Mouse (Mus musculus): ENCODE data around the gene Mthfd1. TPM values are rescaled to one million over a fixed set of nuclear protein-coding genes. Genes with fewer than 3 reads are reported as not detected.

Mthfd1 gene
- polyA plus RNA-seq, 1 experiment = 31.0 TPM

DNA sequence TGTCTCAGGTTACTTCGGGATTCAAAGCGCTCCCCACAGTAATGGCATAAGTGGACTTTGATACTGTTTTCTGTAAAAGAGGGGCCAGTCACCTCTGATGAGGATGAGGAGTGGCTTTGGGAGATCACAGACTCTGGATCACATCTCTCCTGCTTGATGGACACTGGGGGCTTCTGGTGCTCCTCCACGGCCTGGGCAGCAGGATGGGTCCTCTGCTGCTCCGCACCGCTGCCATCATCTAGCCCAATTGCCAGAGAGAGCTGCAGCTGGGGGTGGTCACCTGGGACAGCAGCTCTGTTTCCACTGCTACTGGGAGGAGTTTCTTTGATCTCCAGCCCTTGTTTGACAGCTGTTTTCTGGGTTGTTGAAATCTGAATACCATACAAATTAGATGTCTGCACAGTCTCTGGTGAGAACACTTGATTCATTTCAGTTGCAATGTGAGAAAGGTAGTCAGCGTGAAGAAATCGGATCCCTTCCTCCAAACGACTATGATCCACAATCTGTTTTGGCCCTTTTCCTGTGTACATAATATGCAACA is 94.7 kb downstream of the Mthfd1 start:
- no peak for DNase-seq (ENCODE audit: low spot score)

GRCm38 (mm10) chr12:76360868-76361267 is 105.8 kb downstream of the Mthfd1 start:
- no peak for DNase-seq (ENCODE audit: low spot score)

GRCm38 (mm10) chr12:76361405-76362302 is 106.6 kb downstream of the Mthfd1 start:
- DNase-seq (ENCODE audit: low spot score) = no peak

DNA sequence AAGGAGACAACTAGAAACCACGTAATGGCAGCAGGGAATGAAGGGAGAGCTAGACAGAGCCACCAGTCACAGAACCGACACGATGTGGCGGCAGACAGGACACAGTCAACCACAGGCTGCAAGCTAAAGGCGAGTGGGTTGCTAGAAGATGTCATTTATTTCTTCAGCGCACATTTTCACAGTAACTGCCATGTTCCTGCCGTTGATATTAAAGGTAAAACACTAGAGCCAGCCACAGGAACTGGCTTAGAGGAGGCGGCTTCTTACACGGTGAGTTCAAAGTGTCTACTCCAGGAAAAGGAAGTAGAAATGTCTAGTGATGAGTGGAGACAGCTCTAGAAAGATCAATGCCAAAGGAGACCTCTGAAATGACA is 107.2 kb downstream of the Mthfd1 start:
- DNase-seq (ENCODE audit: low spot score) = no peak

DNA sequence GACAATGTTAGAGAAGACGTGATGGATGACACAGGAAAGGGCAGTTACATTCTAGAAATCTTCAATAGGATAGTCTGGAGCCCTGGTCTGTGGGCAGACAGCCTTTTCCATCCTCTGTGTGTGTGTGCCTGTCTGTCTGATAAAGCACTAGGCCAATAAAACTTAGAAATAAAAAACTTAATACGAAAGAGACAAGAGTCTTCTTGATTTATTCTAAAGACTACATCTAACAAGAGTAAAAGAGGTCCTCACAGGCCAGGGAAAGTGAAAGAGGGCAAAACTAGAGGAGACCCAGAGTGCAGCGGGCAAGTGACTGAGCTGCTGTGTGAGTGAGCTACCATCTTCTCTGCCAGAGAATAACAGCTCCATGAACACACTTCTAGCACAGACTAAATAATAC is 111.2 kb downstream of the Mthfd1 start:
- no peak for DNase-seq (ENCODE audit: low spot score)

- no peak for DNase-seq (ENCODE audit: low spot score)
Observed at GRCm38 (mm10) chr12:76367096-76367995, 112.2 kb downstream of the Mthfd1 start.

GRCm38 (mm10) chr12:76368201-76368789 is 113.2 kb downstream of the Mthfd1 start:
- DNase-seq (ENCODE audit: low spot score) = no peak

GRCm38 (mm10) chr12:76368790-76369205 is 113.7 kb downstream of the Mthfd1 start:
- no peak for DNase-seq (ENCODE audit: low spot score)

Other genes starting within 250 kb of the Mthfd1 start
- 0.46 and 0.55 TPM in 2 replicates for gene Esr2, start 78.0 kb upstream of the Mthfd1 start, polyA plus RNA-seq (2012; rRNA removed)
- not detected in 2 replicates for gene Tex21, start 8.6 kb upstream of the Mthfd1 start, polyA plus RNA-seq (2012; rRNA removed)
- gene Akap5, start 69.6 kb downstream of the Mthfd1 start, polyA plus RNA-seq (2012; rRNA removed) = 4.6 and 7.6 TPM in 2 replicates
- 11.2 and 13.5 TPM in 2 replicates for gene Zbtb25, start 114.3 kb downstream of the Mthfd1 start, polyA plus RNA-seq (2012; rRNA removed)
- gene Zbtb1, start 115.0 kb downstream of the Mthfd1 start, polyA plus RNA-seq (2012; rRNA removed) = 5.9 and 6.3 TPM in 2 replicates
- 52.9 and 65.7 TPM in 2 replicates for gene Hspa2, start 148.9 kb downstream of the Mthfd1 start, polyA plus RNA-seq (2012; rRNA removed)
- 11.8 TPM in 2 replicates for gene Ppp1r36, start 162.2 kb downstream of the Mthfd1 start, polyA plus RNA-seq (2012; rRNA removed)

Measured in urinary bladder, adult 2 months (tissue).